Comparison of ENCODE assay signal across 7 mouse cellular contexts in the genomic region with DNA sequence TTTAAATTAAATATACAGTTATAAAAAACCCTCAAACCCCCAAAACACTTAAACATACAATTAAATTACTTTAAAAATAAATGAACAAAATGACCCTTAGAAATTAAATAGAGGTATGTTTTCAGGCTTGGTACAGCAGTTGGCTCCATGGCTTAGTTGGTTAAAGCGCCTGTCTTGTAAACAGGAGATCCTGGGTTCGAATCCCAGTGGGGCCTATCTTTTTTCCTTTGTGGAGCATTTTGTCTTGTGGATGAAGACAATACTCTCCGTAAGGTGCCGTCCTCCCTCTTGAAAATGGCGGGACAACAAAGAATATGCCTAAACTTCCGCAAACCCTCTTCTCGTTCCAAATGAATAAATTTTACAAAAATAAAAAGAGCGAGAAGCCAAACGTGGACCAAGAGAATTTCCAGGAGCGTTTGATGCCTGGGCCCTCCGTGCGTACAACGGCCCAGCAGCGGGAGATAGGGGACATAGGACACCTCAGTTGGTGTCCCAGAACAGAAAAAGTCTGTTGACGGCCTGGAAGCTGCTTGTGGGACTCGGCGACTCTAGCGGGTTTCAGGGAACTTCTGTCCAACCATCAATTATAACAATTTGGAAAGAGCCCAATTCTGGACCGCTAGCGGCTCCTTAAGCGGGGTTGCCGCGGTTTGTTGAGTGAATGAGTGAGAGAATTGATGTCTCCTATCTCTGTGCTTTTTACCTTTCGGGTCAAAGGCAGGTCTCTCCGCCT. TPM values are rescaled to one million over a fixed set of nuclear protein-coding genes. Genes with fewer than 3 reads are reported as not detected.
DNase-seq lines count a peak whose midpoint lies in the region; ATAC-seq and TF ChIP-seq lines count a peak whose summit lies in the region.

No protein-coding gene starts in this region.

- peak; percentile 75 for ATAC-seq in forebrain, embryonic 15.5 days (replicated peaks)
- peak; percentile 72 for ATAC-seq in hindbrain, embryonic 12.5 days (ENCODE audit: low FRiP score)
- peak; percentile 38; the same call in 1 of the 2 replicates for ATAC-seq in lung, postnatal 0 days

- peak overlapping the region; percentile 66 for H3K9ac ChIP-seq in forebrain, embryonic 15.5 days (replicated peaks)
- peak overlapping the region; percentile 57 for H3K9ac ChIP-seq in hindbrain, embryonic 12.5 days
- H3K9ac ChIP-seq in lung, postnatal 0 days (replicated peaks; ENCODE audit: low read depth) = peak overlapping the region; percentile 26; the same call in 1 of the 2 replicates

- H3K4me1 ChIP-seq in forebrain, embryonic 15.5 days = peaks cover 20% of the 10 kb centered on the region
- H3K4me1 ChIP-seq in hindbrain, embryonic 12.5 days = peaks cover 8% of the 10 kb centered on the region
- H3K4me1 ChIP-seq in lung, postnatal 0 days (ENCODE audit: insufficient read depth, low read depth, low read length) = peaks cover 5% of the 10 kb centered on the region; the same call in 1 of the 2 replicates

- H3K27ac ChIP-seq in forebrain, embryonic 15.5 days (replicated peaks) = peak overlapping the region; percentile 62
- H3K27ac ChIP-seq in hindbrain, embryonic 12.5 days = no peak overlapping the region; the same call in 1 of the 2 replicates
- H3K27ac ChIP-seq in lung, postnatal 0 days (ENCODE audit: low read length) = no peak overlapping the region

- H3K36me3 ChIP-seq in forebrain, embryonic 15.5 days = no peaks in the 10 kb centered on the region
- H3K36me3 ChIP-seq in hindbrain, embryonic 12.5 days = no peaks in the 10 kb centered on the region
- no peaks in the 10 kb centered on the region for H3K36me3 ChIP-seq in lung, postnatal 0 days (ENCODE audit: insufficient read depth, low read length)

- H3K4me2 ChIP-seq in forebrain, embryonic 15.5 days (replicated peaks) = peak overlapping the region; percentile 76
- H3K4me2 ChIP-seq in hindbrain, embryonic 12.5 days (replicated peaks) = peak overlapping the region; percentile 69
- peak overlapping the region; percentile 68 for H3K4me2 ChIP-seq in lung, postnatal 0 days (replicated peaks; ENCODE audit: low read depth, low read length)

- H3K4me3 ChIP-seq in forebrain, embryonic 15.5 days = peak overlapping the region; percentile 68
- peak overlapping the region; percentile 52 for H3K4me3 ChIP-seq in hindbrain, embryonic 12.5 days
- H3K4me3 ChIP-seq in lung, postnatal 0 days (ENCODE audit: low read depth, low read length) = peak overlapping the region; percentile 50

- no peak for TF ChIP-seq CTCF in lung, postnatal 0 days (IDR thresholded peaks at IDR 0.05)

- no peaks in the 10 kb centered on the region for H3K9me3 ChIP-seq in forebrain, embryonic 15.5 days
- H3K9me3 ChIP-seq in hindbrain, embryonic 12.5 days (replicated peaks) = no peaks in the 10 kb centered on the region
- no peaks in the 10 kb centered on the region for H3K9me3 ChIP-seq in lung, postnatal 0 days (ENCODE audit: low read length)

- no peaks in the 10 kb centered on the region for H3K27me3 ChIP-seq in forebrain, embryonic 15.5 days
- H3K27me3 ChIP-seq in hindbrain, embryonic 12.5 days = peaks cover 8% of the 10 kb centered on the region
- H3K27me3 ChIP-seq in lung, postnatal 0 days (replicated peaks; ENCODE audit: insufficient read depth, low read length) = no peaks in the 10 kb centered on the region

- under 1% methylated on average over 25 of the region's 25 CpGs for WGBS in forebrain, embryonic 15.5 days
- WGBS in hindbrain, embryonic 12.5 days = under 1% methylated on average over 25 of the region's 25 CpGs
- under 1% methylated on average over 25 of the region's 25 CpGs for WGBS in lung, postnatal 0 days

- peak; percentile 15 for DNase-seq in T-cell, adult 2 months (ENCODE audit: low spot score)
- peak; percentile 87 for DNase-seq in c-Kit-positive CD71-positive TER-119-positive erythroid progenitor cells, embryonic 14.5 days (ENCODE audit: low spot score)
- DNase-seq in layer of hippocampus, postnatal 10 days (ENCODE audit: low spot score in 2 of 2) = peak; percentile 67 to 85
- peak; percentile 34 for DNase-seq in lung, postnatal 0 days (ENCODE audit: low spot score)
- peak; percentile 91 for DNase-seq in right cerebral cortex, adult 18-20 months

- no peak for TF ChIP-seq EP300 in lung, postnatal 0 days (IDR thresholded peaks at IDR 0.05)

RNA-seq across cellular contexts. Expression of a gene that starts 16.5 kb away (rescaled TPM):
- polyA plus RNA-seq in forebrain, embryonic 15.5 days (2015; fragmentation: Nextera tagmentation; extraction: Ambion mirVana) = not detected in 2 replicates
- not detected in 2 replicates for polyA plus RNA-seq in hindbrain, embryonic 12.5 days (2016; fragmentation: Nextera tagmentation; extraction: Ambion mirVana)
- total RNA-seq in layer of hippocampus, postnatal 10 days (2021) = not detected
- polyA plus RNA-seq in lung, postnatal 0 days (2015; fragmentation: Nextera tagmentation; extraction: Ambion mirVana) = not detected in 2 replicates

RNA-seq across cellular contexts. Expression of a gene that starts 35.9 kb away (rescaled TPM):
- not detected in 2 replicates for polyA plus RNA-seq in forebrain, embryonic 15.5 days (2015; fragmentation: Nextera tagmentation; extraction: Ambion mirVana)
- 0.85 TPM in 1 of 2 replicates, not detected in the other for polyA plus RNA-seq in hindbrain, embryonic 12.5 days (2016; fragmentation: Nextera tagmentation; extraction: Ambion mirVana)
- not detected for total RNA-seq in layer of hippocampus, postnatal 10 days (2021)
- polyA plus RNA-seq in lung, postnatal 0 days (2015; fragmentation: Nextera tagmentation; extraction: Ambion mirVana) = 0.21 and 0.27 TPM in 2 replicates

Comparison
In these comparisons a context has a peak if more than half of its experiments do, and no peak if none do; other contexts are left out.
1. DNase-seq: peak in every context shown above with its lines; median percentile 91 in right cerebral cortex, adult 18-20 months; 87 in c-Kit-positive CD71-positive TER-119-positive erythroid progenitor cells, embryonic 14.5 days; 76 in layer of hippocampus, postnatal 10 days; 34 in lung, postnatal 0 days; 15 in T-cell, adult 2 months.